Mouse (Mus musculus): ENCODE measurements at regions not wholly inside any gene's neighbourhood (a gene's known extent, or its start where the extent isn't known, plus 50 kb on each side); places are given as distances from the start of the nearest gene placed in this dataset.

DNA sequence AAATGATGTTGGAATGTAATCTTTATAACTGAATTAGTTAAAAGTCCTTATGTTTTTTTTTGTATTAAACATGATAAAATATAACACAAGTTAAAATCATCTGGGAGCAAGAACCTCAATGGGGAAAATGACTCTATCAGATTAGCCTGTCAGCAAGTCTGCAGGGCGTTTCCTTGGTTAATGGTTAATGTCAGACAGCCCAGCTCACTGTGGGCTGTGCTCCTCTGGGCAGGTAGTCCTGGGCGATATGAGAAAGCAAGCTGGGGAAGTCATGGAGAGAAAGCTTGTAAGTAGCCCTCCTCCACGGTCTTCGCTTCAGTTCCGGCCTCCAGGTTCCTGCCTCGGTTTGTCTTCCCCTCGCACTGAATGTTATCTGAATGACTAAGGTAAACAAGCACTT lies 379.0 kb upstream of the Prickle1 start:
- no peak for TF ChIP-seq POLR2A (IDR thresholded peaks at IDR 0.05; ENCODE audit: extremely low read depth, insufficient read depth, low read length)
- TF ChIP-seq CTCF (IDR thresholded peaks at IDR 0.05; ENCODE audit: extremely low read depth, insufficient read depth, low read length): no peak
